Mouse (Mus musculus) thymus, postnatal 14 days (tissue): ENCODE data around the gene 5430419D17Rik.

Experiments used
- DNase-seq: peaks from one replicate; pipeline ENCODE4 v3.0.0; 2021

Gene 5430419D17Rik

DNA sequence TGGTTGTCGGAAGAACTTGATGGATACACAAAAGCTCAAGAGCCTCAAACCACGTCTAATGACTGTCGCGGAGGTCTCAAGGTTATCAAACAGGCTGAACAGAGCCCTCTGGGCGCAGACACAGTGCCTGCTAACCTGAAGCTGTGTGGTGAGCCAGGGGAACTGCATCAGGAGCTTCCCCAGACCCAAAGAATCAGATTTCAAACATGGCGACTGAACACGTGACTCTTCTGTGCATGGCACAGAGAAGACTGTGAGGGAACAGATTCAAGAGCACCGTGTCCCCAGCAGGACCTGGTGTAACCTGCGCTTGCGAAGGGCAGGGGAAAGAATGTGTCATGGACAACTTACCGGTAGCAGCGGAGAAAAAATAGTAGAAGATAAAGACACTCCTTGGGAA is 143.4 kb downstream of the 5430419D17Rik start:
- DNase-seq, result no peak

DNA sequence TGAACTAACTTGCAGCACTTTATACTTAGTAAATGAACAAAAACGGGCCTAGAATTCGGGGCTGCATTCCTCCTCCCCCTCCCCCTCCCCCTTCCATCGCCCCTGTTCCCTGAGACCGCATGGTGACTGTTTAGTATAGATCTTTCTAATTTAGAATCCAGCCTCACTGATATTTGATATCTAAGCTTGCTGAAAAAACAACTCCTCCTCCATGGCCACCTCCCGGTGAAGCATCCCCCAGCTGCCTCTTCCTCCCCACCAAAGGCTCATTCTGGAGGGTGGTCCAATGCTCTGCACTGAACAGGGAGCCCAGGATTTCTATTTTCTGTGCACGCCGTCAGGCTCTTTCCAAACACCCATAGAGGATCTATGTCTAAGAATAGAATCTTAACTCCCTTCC is 144.1 kb downstream of the 5430419D17Rik start:
- no peak for DNase-seq

- no peak for DNase-seq
These were observed 148.0 kb downstream of the 5430419D17Rik start, which contains the start of gene Cuzd1 for GRCm38 (mm10) chr7:131322192-131322591. TSS of gene Cuzd1 (minus strand) at chr7:131322292.

- no peak for DNase-seq
These were observed 152.9 kb downstream of the 5430419D17Rik start for GRCm38 (mm10) chr7:131327054-131327453.

DNA sequence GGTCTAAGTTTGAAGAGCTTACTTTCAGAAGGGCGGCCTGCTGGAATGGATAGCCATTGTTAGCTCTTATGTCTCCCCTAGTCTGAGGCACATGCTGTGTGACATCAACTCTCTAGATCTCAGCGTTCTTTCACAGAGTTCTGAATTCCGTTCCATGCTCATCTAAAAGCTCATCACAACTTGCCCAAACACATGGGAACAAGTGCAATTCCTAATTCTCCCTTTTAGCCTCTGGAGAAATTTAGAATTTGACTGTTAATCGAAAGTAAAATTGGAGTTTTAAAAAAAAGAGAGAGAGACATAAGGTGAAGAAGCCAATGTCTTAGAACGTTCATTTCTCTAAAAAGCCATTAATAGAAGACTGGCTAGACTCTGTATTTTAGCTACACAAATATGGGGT is 155.2 kb downstream of the 5430419D17Rik start, which contains the start of gene Fam24b:
TSS of gene Fam24b (minus strand) at position 101 of the 400 bp plus-strand sequence.
- DNase-seq, result no peak

- DNase-seq, result no peak
These were observed 157.5 kb downstream of the 5430419D17Rik start for GRCm38 (mm10) chr7:131331688-131332087.

DNA sequence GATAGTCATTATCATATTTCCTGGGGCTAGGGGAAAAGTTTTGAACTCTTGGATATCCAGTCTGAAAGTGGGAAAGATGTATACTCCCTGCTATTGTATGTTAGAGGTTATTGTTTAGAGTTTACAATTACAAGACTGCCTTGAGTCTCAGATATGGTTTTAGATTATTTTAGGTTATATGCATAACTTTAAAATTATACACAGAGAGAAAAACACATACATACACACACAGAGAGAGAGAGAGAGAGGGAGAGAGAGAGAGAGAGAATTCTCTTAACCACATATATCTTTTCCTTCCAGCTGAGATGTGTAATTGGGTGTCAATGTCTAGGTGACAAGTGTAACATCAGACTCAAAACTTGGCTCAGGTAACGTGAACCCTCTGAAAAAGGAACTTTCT is 159.4 kb downstream of the 5430419D17Rik start, which contains the start of gene Fam24a:
TSS of gene Fam24a (plus strand) at position 301 of the 400 bp plus-strand sequence.
- DNase-seq, result no peak

GRCm38 (mm10) chr7:131337502-131338068 is 163.4 kb downstream of the 5430419D17Rik start:
- no peak for DNase-seq

- no peak for DNase-seq
These were observed 171.8 kb downstream of the 5430419D17Rik start for GRCm38 (mm10) chr7:131345856-131346541.
